Mouse (Mus musculus) heart, adult 8-10 months (tissue): ENCODE measurements around the gene Sft2d1. TPM values are rescaled to one million over a fixed set of nuclear protein-coding genes. Genes with fewer than 3 reads are reported as not detected.

Experiments
- DNase-seq: peaks from one replicate; pipeline ENCODE4 v3.0.0; 2022; ENCODE audit warnings: low spot score
- total RNA-seq, 4 experiments: library from RNA; stranded (reverse); gene quantifications; 2 replicates each; pipeline ENCODE4 v1.2.4; 2022

Sft2d1 gene
- total RNA-seq, 4 experiments from 2014 or later, result 14.4 to 18.8 (median 16.2) TPM

GRCm38 (mm10) chr17:8361281-8362103 is 50.6 kb downstream of the Sft2d1 start:
- DNase-seq, result no peak

GRCm38 (mm10) chr17:8367514-8368480 is 56.9 kb downstream of the Sft2d1 start:
- DNase-seq, result no peak

GRCm38 (mm10) chr17:8368570-8368969 is 57.7 kb downstream of the Sft2d1 start:
- no peak for DNase-seq

GRCm38 (mm10) chr17:8369171-8369570 is 58.3 kb downstream of the Sft2d1 start:
- DNase-seq, result no peak

GRCm38 (mm10) chr17:8370634-8371229 is 59.8 kb downstream of the Sft2d1 start:
- no peak for DNase-seq

- DNase-seq, result peak; percentile 55
Observed at GRCm38 (mm10) chr17:8371834-8372233, 60.9 kb downstream of the Sft2d1 start.

GRCm38 (mm10) chr17:8372286-8373046 is 61.6 kb downstream of the Sft2d1 start:
- DNase-seq, result peak; percentile 77

Other genes starting within 250 kb of the Sft2d1 start
- gene Gm49673, start 163.3 kb upstream of the Sft2d1 start, total RNA-seq, result not detected
- 10 to 100 TPM; 18.4 to 22.5 (median 22.1) TPM for gene Rnaset2a, start 163.0 kb upstream of the Sft2d1 start, total RNA-seq
- 10 to 100 TPM; 16.3 to 20.0 (median 17.5) TPM for gene Fgfr1op, start 145.6 kb upstream of the Sft2d1 start, total RNA-seq
- under 1 TPM in 1 of 4 experiments, not detected in 3; 0.22 TPM for gene Ccr6, start 75.1 kb upstream of the Sft2d1 start, total RNA-seq
- gene Mpc1, start 28.2 kb upstream of the Sft2d1 start, total RNA-seq, result 100 to 1,000 TPM; 872 to 928 (median 908) TPM
- gene Prr18, start 26.4 kb downstream of the Sft2d1 start, total RNA-seq, result under 1 TPM in 2 of 4 experiments, not detected in 2; 0.06 to 0.17 TPM
- under 1 TPM; 0.14 to 0.60 (median 0.41) TPM for gene T2, start 44.9 kb downstream of the Sft2d1 start, total RNA-seq
- gene T, start 123.3 kb downstream of the Sft2d1 start, total RNA-seq, result not detected
- gene Pde10a, start 214.3 kb downstream of the Sft2d1 start, total RNA-seq, result 1 to 10 TPM; 1.8 to 3.6 (median 2.8) TPM